Mouse (Mus musculus): ENCODE measurements around the gene Pitpnc1.
"Not testable (repeated sequence)": the region's sequence is repeated elsewhere in the genome, so short reads cannot be mapped to it uniquely, and the experiment has no call there.

Gene Pitpnc1

DNA sequence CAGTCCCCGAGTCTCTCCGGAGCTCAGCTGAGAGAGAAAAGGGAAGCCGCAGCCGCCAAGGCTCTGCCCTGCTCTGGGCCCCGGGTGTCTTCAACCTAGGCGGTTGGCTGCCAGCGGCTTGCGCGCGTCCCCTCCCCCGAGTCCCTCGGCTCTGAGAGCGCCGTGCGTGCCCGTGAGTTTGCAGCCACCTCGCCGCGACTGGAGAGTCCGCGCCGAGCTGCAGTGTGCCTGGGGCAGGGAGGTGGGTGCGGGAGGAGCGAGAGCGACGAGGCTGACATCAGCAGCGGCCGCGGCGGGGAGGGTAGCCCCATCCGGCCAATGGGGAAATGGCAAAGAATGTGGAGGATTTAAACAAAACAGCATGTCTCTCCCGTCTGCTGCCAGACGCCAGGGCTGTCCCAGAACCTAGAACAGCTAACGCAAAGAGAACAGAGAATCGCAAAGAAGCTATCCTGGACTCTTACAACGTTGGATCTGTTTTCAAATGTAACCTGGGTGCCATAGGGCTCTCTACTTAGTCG, at the start of gene Pitpnc1:
Gene Pitpnc1, minus strand, starts transcription at position 179 of the 521 bp plus-strand sequence.
- peak; percentile 88 for DNase-seq (ENCODE audit: low spot score)

- no peak for DNase-seq (ENCODE audit: low spot score)
Measured at GRCm38 (mm10) chr11:107518645-107519429, 48.3 kb upstream of the Pitpnc1 start.

GRCm38 (mm10) chr11:107516387-107516786, 45.9 kb upstream of the Pitpnc1 start:
- no peak for DNase-seq (ENCODE audit: low spot score)

- DNase-seq (ENCODE audit: low spot score), result no peak
Measured at GRCm38 (mm10) chr11:107513047-107513446, 42.5 kb upstream of the Pitpnc1 start.

DNA sequence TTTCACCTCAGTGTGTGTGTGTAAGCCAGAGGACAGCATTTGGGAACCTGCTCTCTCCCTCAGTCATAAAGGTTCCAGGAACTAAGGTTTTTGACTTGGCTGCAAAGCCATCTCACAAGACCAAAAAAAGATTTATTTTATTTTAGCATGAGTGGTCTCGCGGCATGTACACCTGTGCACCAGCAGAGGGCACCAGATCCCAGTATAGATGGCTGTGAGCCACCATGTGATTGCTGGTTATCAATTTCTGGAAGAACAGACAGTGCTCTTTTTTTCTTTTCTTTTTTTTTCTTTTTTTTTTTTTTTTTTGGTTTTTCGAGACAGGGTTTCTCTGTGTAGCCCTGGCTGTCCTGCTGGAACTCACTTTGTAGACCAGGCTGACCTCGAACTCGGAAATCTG, 41.5 kb upstream of the Pitpnc1 start:
- DNase-seq (ENCODE audit: low spot score), result peak; percentile 60

DNA sequence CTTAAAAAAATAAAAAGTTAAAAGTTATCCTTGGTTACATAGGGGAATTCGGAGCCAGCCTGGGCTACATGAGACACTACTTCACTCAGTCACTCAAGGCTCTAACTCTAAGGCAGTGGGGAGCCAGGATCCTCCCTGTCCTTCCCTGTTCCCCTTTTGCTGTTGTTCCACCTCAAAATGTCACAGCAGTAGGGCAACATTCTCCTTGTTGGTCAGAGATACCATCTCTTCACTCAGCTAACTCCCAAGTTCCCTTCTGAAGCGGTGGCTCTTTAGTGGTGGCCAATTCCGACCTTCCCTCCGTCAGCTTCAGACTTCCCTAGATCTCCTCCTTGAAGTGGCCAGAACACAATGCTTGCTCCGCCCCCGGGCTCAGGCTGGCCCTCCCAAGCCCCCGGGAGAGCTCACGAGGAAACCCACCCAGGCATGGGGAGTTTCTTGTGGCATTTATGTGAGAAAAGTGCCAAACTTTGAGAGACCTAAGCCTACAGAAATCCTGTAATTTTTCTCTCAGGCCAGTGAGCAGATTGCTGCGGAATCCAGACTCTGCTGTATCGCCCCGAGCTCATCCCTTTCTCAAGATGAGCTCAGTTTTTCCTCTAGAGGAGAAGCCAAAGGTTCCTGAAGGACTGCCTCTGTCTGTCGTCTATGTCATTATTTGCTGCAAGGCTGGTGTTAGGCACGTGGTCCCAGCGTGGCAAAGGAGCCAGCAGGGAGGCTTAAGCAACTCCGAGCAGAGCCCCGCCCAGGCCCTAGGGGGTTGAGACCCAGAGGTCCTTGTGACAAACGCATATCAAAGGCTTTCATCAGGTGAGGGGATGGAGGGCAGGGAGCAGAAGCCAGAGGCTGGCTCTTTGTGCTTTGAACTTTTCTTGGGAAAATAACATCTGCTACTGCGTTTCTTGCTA, 40.1 kb upstream of the Pitpnc1 start:
- DNase-seq (ENCODE audit: low spot score), result peak; percentile 55

DNA sequence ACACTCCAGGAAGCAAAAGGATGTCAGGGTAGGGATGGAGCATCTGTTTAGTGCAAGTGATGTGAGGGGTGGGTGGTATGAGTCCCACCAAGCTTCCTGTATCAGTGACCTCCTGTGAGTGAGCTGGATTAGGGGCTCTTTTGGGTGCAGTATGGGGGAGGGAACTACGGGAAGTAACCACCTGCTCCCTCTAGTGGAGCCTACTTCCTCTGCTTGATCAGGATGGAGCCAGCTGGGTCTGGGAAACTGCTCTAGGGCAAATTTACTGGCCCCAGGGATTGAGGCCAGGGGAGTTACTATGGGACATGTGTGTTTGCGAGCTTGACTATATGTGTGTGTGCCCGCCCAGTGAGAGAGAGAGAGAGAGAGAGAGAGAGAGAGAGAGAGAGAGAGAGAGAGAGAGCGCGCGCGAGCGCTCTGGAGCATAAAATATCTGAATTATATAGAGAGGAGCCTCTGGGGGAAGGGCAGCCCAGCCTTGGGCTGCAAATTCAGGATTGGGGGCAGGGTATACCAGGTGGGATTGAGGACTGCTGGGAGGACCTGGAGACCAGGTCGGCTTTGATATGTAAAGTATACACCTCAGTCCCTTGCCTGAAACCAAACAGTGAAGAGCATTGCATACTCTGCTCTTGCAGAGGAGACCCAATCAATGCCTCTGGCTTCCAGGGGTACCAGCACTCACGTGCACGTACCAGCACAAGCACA, 39.3 kb upstream of the Pitpnc1 start:
- no peak for DNase-seq (ENCODE audit: low spot score)

- no peak for DNase-seq (ENCODE audit: low spot score)
Measured at GRCm38 (mm10) chr11:107506260-107506659, 35.8 kb upstream of the Pitpnc1 start.

DNA sequence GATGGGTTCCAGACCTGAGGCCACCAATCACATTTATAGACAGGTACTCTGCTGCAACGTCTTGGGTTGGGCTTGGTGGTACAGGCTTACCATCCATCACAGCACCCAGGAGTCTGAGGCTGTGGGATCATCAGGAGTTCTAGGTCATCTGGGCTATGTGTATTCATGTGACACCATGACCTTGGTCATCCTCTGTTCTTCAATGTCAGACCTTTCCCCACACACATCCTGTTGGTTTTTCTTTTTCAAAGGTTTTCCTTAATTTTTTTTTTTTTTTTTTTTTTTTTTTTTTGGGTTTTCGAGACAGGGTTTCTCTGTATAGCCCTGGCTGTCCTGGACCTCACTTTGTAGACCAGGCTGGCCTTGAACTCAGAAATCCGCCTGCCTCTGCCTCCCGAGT, 33.9 kb upstream of the Pitpnc1 start:
- DNase-seq (ENCODE audit: low spot score), result not testable (repeated sequence)

DNA sequence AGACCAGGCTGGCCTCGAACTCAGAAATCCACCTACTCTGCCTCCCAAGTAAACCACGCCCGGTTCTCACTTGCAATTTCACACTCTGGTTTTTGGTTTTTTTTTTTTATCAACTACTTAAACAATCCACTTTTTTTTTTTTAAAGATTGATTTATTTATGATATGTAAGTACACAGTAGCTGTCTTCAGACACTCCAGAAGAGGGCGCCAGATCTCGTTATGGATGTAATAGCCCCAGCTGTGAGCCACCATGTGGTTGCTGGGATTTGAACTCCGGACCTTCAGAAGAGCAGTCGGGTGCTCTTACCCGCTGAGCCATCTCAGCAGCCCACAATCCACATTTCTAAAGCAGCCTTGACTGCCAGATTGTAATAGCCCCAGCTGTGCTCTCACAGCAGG, 32.3 kb upstream of the Pitpnc1 start:
- DNase-seq (ENCODE audit: low spot score), result no peak

DNA sequence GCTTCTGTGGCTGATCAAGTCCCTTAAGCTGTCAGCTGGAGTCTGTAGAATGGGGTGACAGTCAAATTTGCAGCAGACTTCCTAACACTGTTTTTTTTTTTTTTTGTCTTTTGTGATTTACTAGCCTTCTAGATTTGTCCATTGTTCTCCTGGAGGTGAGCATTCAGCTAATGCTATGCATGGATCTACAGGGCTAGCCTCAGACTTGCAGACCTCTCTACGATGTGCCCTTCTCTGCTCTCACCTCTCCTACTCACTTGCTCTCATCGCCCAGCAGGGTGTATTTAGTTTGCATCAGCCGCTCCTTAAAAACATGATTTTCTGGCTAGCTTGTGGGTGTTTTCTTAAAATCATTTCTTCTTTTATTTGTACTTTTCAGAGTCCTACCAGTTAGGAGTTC, 13.8 kb upstream of the Pitpnc1 start:
- no peak for DNase-seq (ENCODE audit: low spot score)

- no peak for DNase-seq (ENCODE audit: low spot score)
Measured at GRCm38 (mm10) chr11:107479862-107480203, 9.3 kb upstream of the Pitpnc1 start.

DNA sequence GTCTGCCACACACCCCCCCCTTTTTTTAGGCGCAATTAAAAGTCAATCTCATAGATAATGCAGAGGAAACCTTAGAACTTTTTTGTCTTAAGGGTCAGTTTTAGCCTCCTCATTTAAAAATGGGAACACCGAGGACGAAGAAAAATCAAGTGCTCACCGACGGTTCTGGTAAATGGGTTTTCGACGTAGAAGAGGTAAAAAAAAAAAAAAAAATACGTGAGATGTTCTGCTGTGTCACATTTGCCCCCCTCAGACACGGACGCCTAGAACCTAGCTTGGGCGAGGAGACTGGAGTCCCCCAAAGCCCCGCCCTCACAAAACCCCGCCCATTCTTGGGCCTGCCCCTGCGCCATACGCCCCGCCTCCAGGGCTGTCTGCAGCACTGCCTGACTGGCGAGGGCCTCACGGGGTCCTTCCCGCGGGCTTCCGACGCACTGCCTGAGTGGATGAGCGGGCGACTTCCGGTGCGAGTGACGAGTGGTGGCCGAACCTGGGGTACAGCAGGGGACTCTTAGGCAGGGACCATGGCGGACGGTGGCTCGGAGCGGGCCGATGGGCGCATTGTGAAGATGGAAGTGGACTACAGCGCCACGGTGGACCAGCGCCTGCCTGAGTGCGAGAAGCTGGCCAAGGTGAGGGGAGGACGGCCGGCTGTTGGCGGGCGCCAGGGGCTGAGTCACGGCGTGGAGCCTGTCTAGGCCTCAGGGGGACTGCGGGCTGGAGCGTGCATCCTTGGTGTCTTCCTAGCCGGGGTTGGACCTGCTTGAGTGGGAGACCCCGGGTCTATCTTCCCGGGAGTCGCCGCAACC, 8.8 kb upstream of the Pitpnc1 start, which contains the start of gene Psmd12:
Gene Psmd12, plus strand, starts transcription at position 432 of the 809 bp plus-strand sequence.
- DNase-seq (ENCODE audit: low spot score), result peak; percentile 97

- DNase-seq (ENCODE audit: low spot score), result peak; percentile 36
Measured at GRCm38 (mm10) chr11:107473137-107473820, 2.8 kb upstream of the Pitpnc1 start.

DNA sequence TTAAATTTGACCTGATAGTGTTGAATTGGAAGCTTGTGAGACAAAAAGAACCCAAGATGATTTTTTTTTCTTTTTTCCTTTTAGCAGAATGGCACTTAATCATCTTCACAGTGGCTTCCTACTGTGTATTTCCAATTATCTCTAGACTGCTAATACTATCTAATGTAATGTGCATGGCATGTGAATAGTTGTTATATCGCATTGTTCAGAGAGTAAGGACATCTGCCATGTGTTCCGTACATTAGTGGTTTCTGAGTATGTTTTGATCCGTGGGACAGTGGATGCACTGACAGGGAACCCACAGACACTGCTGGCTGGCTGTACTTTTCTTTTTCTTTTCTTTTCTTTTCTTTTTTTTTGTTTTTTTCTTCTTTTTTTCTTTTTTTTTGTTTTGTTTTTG, 1.8 kb upstream of the Pitpnc1 start:
- no peak for DNase-seq (ENCODE audit: low spot score)

DNA sequence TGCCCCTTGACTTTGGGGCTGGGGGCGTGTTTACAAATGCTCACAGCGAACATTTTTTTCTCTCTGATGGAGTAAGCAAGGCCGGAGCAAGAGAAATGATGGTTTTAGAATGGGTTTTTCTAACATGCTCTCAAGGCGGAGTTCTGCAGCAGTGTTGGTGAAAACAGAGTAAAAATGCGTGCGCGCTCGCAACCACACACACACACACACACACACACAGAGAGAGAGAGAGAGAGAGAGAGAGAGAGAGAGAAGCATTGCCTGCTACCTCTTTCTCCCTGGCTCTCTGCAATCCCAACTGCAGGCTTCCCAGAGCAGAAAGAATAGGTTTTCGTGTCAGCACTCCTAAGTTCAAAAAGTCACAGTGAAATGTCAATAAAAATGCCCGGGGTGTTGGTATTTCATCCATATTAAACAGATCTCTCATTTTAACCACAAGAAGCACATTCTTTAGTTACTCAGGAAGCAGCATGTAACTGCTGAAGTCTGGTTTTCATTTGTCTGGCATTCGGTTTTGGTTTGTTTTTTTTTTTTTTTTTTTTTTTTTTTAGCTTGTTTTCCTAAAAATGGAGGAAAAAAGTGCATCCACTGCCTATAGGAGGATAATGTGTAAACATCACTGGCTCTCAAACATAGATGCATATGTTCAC, 697 bp upstream of the Pitpnc1 start:
- DNase-seq (ENCODE audit: low spot score), result no peak

- peak; percentile 55 for DNase-seq (ENCODE audit: low spot score)
Measured at GRCm38 (mm10) chr11:107469523-107470371, 752 bp downstream of the Pitpnc1 start.

DNA sequence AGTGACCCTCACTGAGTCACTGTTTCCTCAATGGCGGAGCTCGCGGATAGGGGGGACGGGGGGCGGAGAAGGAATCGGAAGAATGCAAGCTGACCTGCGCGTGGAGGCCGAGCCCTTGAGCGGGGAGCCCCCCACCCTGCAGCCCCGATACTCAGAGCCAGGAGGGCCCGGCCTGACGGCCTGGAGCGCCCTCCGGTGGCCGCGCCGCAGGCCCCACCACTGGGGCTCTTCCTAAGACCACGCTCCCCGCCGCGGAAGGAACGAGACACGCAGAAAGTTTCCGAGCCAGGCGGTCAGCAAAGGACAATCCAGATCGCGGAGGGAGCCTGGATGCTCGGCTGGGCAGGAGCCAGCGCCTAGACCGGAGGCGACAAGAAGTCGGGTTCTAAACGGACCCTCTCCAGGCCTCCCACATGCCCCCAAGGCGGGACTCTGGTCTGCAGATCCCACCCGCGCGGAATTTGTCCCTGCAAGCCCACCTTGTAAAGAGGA, 1.4 kb downstream of the Pitpnc1 start:
- DNase-seq (ENCODE audit: low spot score), result peak; percentile 69

Measured in urinary bladder, postnatal 14 days (tissue).